In genomic region chr11:115812533-115813420, GRCm38 (mm10) we compare ENCODE assay signal across 9 mouse cellular contexts. TPM values are rescaled to one million over a fixed set of nuclear protein-coding genes. Genes with fewer than 3 reads are reported as not detected.
DNase-seq lines count a peak whose midpoint lies in the region; ATAC-seq lines count a peak whose summit lies in the region.
"Had no signal": no experiment of that assay in that cellular context is flagged by ENCODE, and none has a peak within 500 bp of the region (broad histone marks: within the 10 kb centered on the region; RNA-seq: fewer than 3 reads in every experiment).

No protein-coding gene starts in this region.

- peak; percentile 44 for DNase-seq in gastrocnemius, postnatal 10 days
- DNase-seq in gastrocnemius, postnatal 25 days = no peak
- peak; percentile 67 for DNase-seq in R1 (ENCODE audit: low read depth, low spot score)
- no peak for DNase-seq in intestine, embryonic 14.5 days (ENCODE audit: low spot score)
- DNase-seq in frontal cortex, adult 2 months (ENCODE audit: extremely low spot score in 1 of 2, low spot score in 1 of 2) = no peak
- no peak for DNase-seq in left cerebral cortex, adult 8-10 months (ENCODE audit: low spot score in 2 of 2)

- no peaks in the 10 kb centered on the region for H3K27me3 ChIP-seq in intestine, embryonic 14.5 days (replicated peaks; ENCODE audit: control insufficient read depth, insufficient read depth, low read length)
- H3K27me3 ChIP-seq in lung, embryonic 16.5 days (ENCODE audit: control insufficient read depth, insufficient read depth, low read depth, low read length) = no peaks in the 10 kb centered on the region
- H3K27me3 ChIP-seq: Patski had no signal

- ATAC-seq in erythroid progenitor cell, adult 5-6 weeks (replicated peaks; ENCODE audit: low FRiP score, poor library complexity, severe bottlenecking) = 0 out of 2 replicates have a peak, but pooled peaks have one; percentile 1
- ATAC-seq in intestine, embryonic 14.5 days (replicated peaks; ENCODE audit: low FRiP score, low TSS enrichment, low read depth) = peak; percentile 16; the same call in 1 of the 2 replicates
- peak; percentile 0; the same call in 1 of the 2 replicates for ATAC-seq in lung, embryonic 16.5 days (ENCODE audit: low read depth)

- H3K36me3 ChIP-seq in intestine, embryonic 14.5 days (ENCODE audit: control insufficient read depth, insufficient read depth, low read length) = peaks cover 15% of the 10 kb centered on the region; the same call in 1 of the 2 replicates
- H3K36me3 ChIP-seq in lung, embryonic 16.5 days (ENCODE audit: control insufficient read depth, insufficient read depth, low read length) = no peaks in the 10 kb centered on the region; the same call in 1 of the 2 replicates

- WGBS in intestine, embryonic 14.5 days = 4% methylated on average over 28 of the region's 28 CpGs
- 3% methylated on average over 28 of the region's 28 CpGs for WGBS in lung, embryonic 16.5 days

- H3K9me3 ChIP-seq in intestine, embryonic 14.5 days (ENCODE audit: control insufficient read depth, low read length) = no peaks in the 10 kb centered on the region
- H3K9me3 ChIP-seq in lung, embryonic 16.5 days (ENCODE audit: control insufficient read depth, low read length) = no peaks in the 10 kb centered on the region

- peak overlapping the region; percentile 82 for H3K4me3 ChIP-seq in intestine, embryonic 14.5 days (ENCODE audit: low read depth, low read length)
- H3K4me3 ChIP-seq in lung, embryonic 16.5 days (ENCODE audit: low read length) = peak overlapping the region; percentile 75

- peak overlapping the region; percentile 80 for H3K4me2 ChIP-seq in intestine, embryonic 14.5 days (ENCODE audit: low read length)
- H3K4me2 ChIP-seq in lung, embryonic 16.5 days (ENCODE audit: low read depth, low read length) = peak overlapping the region; percentile 95

- H3K9ac ChIP-seq in intestine, embryonic 14.5 days (ENCODE audit: low read length) = peak overlapping the region; percentile 82
- peak overlapping the region; percentile 91 for H3K9ac ChIP-seq in lung, embryonic 16.5 days (ENCODE audit: low read length)

- peak overlapping the region; percentile 71 for H3K27ac ChIP-seq in intestine, embryonic 14.5 days (ENCODE audit: low read depth)
- H3K27ac ChIP-seq in lung, embryonic 16.5 days (ENCODE audit: low read length) = peak overlapping the region; percentile 81

- H3K4me1 ChIP-seq in intestine, embryonic 14.5 days (replicated peaks; ENCODE audit: control insufficient read depth, insufficient read depth, low read length) = peaks cover 46% of the 10 kb centered on the region
- peaks cover 59% of the 10 kb centered on the region for H3K4me1 ChIP-seq in lung, embryonic 16.5 days (replicated peaks; ENCODE audit: control insufficient read depth, insufficient read depth, low read length)

RNA-seq across cellular contexts. Expression of gene Caskin2, which starts 0.7 kb away (rescaled TPM):
- 10 to 100 TPM; 16.8 to 22.7 TPM for total RNA-seq in gastrocnemius, postnatal 10 days (2021)
- 10 to 100 TPM; 13.7 to 13.9 TPM for total RNA-seq in gastrocnemius, postnatal 25 days (2021)
- total RNA-seq in erythroid progenitor cell, adult 5-6 weeks (2015; ENCODE audit: low replicate concordance) = 6.7 and 13.0 TPM in 2 replicates
- 5.6 and 6.0 TPM in 2 replicates for total RNA-seq in erythroid progenitor cell, adult 5-6 weeks (2017; ENCODE audit: low replicate concordance)
- 14.9 and 15.3 TPM in 2 replicates for polyA plus RNA-seq in intestine, embryonic 14.5 days (2014; fragmentation: Nextera tagmentation; extraction: Ambion mirVana)
- 21.6 and 22.0 TPM in 2 replicates for polyA plus RNA-seq in lung, embryonic 16.5 days (2015; fragmentation: Nextera tagmentation; extraction: Ambion mirVana)
- polyA plus RNA-seq in frontal cortex, adult 2 months (2012; rRNA removed) = 25.8 and 29.3 TPM in 2 replicates
- 10 to 100 TPM; 18.2 to 18.9 (median 18.4) TPM for total RNA-seq in left cerebral cortex, adult 8-10 months (2022)

RNA-seq across cellular contexts. Expression of gene Tsen54, which starts 1.7 kb away (rescaled TPM):
- total RNA-seq in gastrocnemius, postnatal 10 days (2021) = 10 to 100 TPM; 10.3 to 11.1 TPM
- 1 to 10 TPM; 3.2 to 7.5 TPM for total RNA-seq in gastrocnemius, postnatal 25 days (2021)
- total RNA-seq in erythroid progenitor cell, adult 5-6 weeks (2015; ENCODE audit: low replicate concordance) = 4.0 and 12.6 TPM in 2 replicates
- total RNA-seq in erythroid progenitor cell, adult 5-6 weeks (2017; ENCODE audit: low replicate concordance) = 3.6 and 4.3 TPM in 2 replicates
- polyA plus RNA-seq in intestine, embryonic 14.5 days (2014; fragmentation: Nextera tagmentation; extraction: Ambion mirVana) = 29.5 and 30.7 TPM in 2 replicates
- polyA plus RNA-seq in lung, embryonic 16.5 days (2015; fragmentation: Nextera tagmentation; extraction: Ambion mirVana) = 36.9 and 38.1 TPM in 2 replicates
- 15.6 and 16.8 TPM in 2 replicates for polyA plus RNA-seq in frontal cortex, adult 2 months (2012; rRNA removed)
- total RNA-seq in left cerebral cortex, adult 8-10 months (2022) = 10 to 100 TPM; 12.4 to 17.1 (median 14.5) TPM

RNA-seq across cellular contexts. Expression of gene Llgl2, which starts 11.1 kb away (rescaled TPM):
- 10 to 100 TPM; 16.5 to 17.4 TPM for total RNA-seq in gastrocnemius, postnatal 10 days (2021)
- total RNA-seq in gastrocnemius, postnatal 25 days (2021) = 1 to 10 TPM; 7.8 to 9.0 TPM
- 1.7 TPM in 1 of 2 replicates, not detected in the other for total RNA-seq in erythroid progenitor cell, adult 5-6 weeks (2015; ENCODE audit: low replicate concordance)
- 0.26 and 1.8 TPM in 2 replicates for total RNA-seq in erythroid progenitor cell, adult 5-6 weeks (2017; ENCODE audit: low replicate concordance)
- polyA plus RNA-seq in intestine, embryonic 14.5 days (2014; fragmentation: Nextera tagmentation; extraction: Ambion mirVana) = 46.3 and 59.2 TPM in 2 replicates
- 45.0 and 58.7 TPM in 2 replicates for polyA plus RNA-seq in lung, embryonic 16.5 days (2015; fragmentation: Nextera tagmentation; extraction: Ambion mirVana)
- 2.8 and 3.2 TPM in 2 replicates for polyA plus RNA-seq in frontal cortex, adult 2 months (2012; rRNA removed)
- 1 to 10 TPM; 2.5 to 5.2 (median 4.6) TPM for total RNA-seq in left cerebral cortex, adult 8-10 months (2022)

RNA-seq across cellular contexts. Expression of gene Myo15b, which starts 45.4 kb away (rescaled TPM):
- not detected for total RNA-seq in gastrocnemius, postnatal 10 days (2021)
- total RNA-seq in gastrocnemius, postnatal 25 days (2021) = not detected
- total RNA-seq in erythroid progenitor cell, adult 5-6 weeks (2015; ENCODE audit: low replicate concordance) = not detected in 2 replicates
- total RNA-seq in erythroid progenitor cell, adult 5-6 weeks (2017; ENCODE audit: low replicate concordance) = not detected in 2 replicates
- polyA plus RNA-seq in intestine, embryonic 14.5 days (2014; fragmentation: Nextera tagmentation; extraction: Ambion mirVana) = 32.9 and 44.8 TPM in 2 replicates
- polyA plus RNA-seq in lung, embryonic 16.5 days (2015; fragmentation: Nextera tagmentation; extraction: Ambion mirVana) = 0.83 and 2.0 TPM in 2 replicates
- polyA plus RNA-seq in frontal cortex, adult 2 months (2012; rRNA removed) = 0.55 and 1.1 TPM in 2 replicates
- total RNA-seq in left cerebral cortex, adult 8-10 months (2022) = under 1 TPM; 0.07 to 0.89 (median 0.57) TPM

RNA-seq across cellular contexts. Expression of gene Tmem94, which starts 47.5 kb away (rescaled TPM):
- 10 to 100 TPM; 55.6 to 60.0 TPM for total RNA-seq in gastrocnemius, postnatal 10 days (2021)
- 10 to 100 TPM; 68.5 to 72.2 TPM for total RNA-seq in gastrocnemius, postnatal 25 days (2021)
- total RNA-seq in erythroid progenitor cell, adult 5-6 weeks (2015; ENCODE audit: low replicate concordance) = 32.1 and 36.9 TPM in 2 replicates
- total RNA-seq in erythroid progenitor cell, adult 5-6 weeks (2017; ENCODE audit: low replicate concordance) = 35.2 and 35.3 TPM in 2 replicates
- polyA plus RNA-seq in intestine, embryonic 14.5 days (2014; fragmentation: Nextera tagmentation; extraction: Ambion mirVana) = 14.6 and 15.7 TPM in 2 replicates
- polyA plus RNA-seq in lung, embryonic 16.5 days (2015; fragmentation: Nextera tagmentation; extraction: Ambion mirVana) = 28.2 and 29.1 TPM in 2 replicates
- 49.7 and 57.3 TPM in 2 replicates for polyA plus RNA-seq in frontal cortex, adult 2 months (2012; rRNA removed)
- 10 to 100 TPM; 58.1 to 66.3 (median 62.9) TPM for total RNA-seq in left cerebral cortex, adult 8-10 months (2022)

Comparison
In these comparisons a context has a peak if more than half of its experiments do, and no peak if none do; other contexts are left out.
1. DNase-seq: peak in gastrocnemius, postnatal 10 days (single experiment) and R1 (single experiment); none in gastrocnemius, postnatal 25 days (single experiment), intestine, embryonic 14.5 days (single experiment), frontal cortex, adult 2 months (0 of 2) and left cerebral cortex, adult 8-10 months (0 of 2).
2. Peak in every context shown above with its lines, with median percentiles within 50 percentile points of each other: ATAC-seq.